24 mouse cellular contexts compared by ENCODE assay signal in genomic region chr9:98346240-98346639, GRCm38 (mm10).
"Had no signal": no experiment of that assay in that cellular context is flagged by ENCODE, and none has a peak within 500 bp of the region (broad histone marks: within the 10 kb centered on the region; RNA-seq: fewer than 3 reads in every experiment).

No protein-coding gene starts in this region.

- H3K4me3 ChIP-seq: heart, adult 2 months; heart, embryonic 10.5 days; heart, embryonic 12.5 days; hindbrain, embryonic 13.5 days; hindbrain, embryonic 15.5 days; kidney, embryonic 15.5 days; limb, embryonic 13.5 days; limb, embryonic 15.5 days; liver, embryonic 12.5 days had no signal

- DNase-seq: gastrocnemius, postnatal 14 days; gastrocnemius, postnatal 36 days; heart, adult 11 months; heart, adult 2 months; heart, postnatal 10 days; kidney, adult 11 months; kidney, adult 2 months; kidney, adult 9 months; kidney, postnatal 14 days; kidney, postnatal 36 days; layer of hippocampus, adult 9-11 months; layer of hippocampus, postnatal 36 days; left cerebral cortex, postnatal 4 days had no signal

- H3K4me2 ChIP-seq: heart, embryonic 12.5 days; hindbrain, embryonic 13.5 days; hindbrain, embryonic 15.5 days; kidney, embryonic 15.5 days; limb, embryonic 13.5 days; limb, embryonic 15.5 days; liver, embryonic 12.5 days had no signal

- H3K9ac ChIP-seq: heart, embryonic 12.5 days; hindbrain, embryonic 13.5 days; hindbrain, embryonic 15.5 days; kidney, embryonic 15.5 days; limb, embryonic 13.5 days; limb, embryonic 15.5 days; liver, embryonic 12.5 days had no signal

- ATAC-seq: hindbrain, postnatal 0 days; intestine, embryonic 16.5 days; liver, embryonic 12.5 days had no signal

- H3K27me3 ChIP-seq: heart, embryonic 12.5 days; hindbrain, embryonic 13.5 days; hindbrain, embryonic 15.5 days; kidney, embryonic 15.5 days; limb, embryonic 13.5 days; limb, embryonic 15.5 days; liver, embryonic 12.5 days had no signal

- H3K4me1 ChIP-seq: heart, embryonic 12.5 days; liver, embryonic 12.5 days had no signal

- H3K36me3 ChIP-seq: heart, embryonic 10.5 days; hindbrain, embryonic 13.5 days; hindbrain, embryonic 15.5 days; kidney, embryonic 15.5 days; limb, embryonic 13.5 days; limb, embryonic 15.5 days had no signal

- H3K9me3 ChIP-seq: heart, embryonic 10.5 days; heart, embryonic 12.5 days; hindbrain, embryonic 13.5 days; hindbrain, embryonic 15.5 days; kidney, embryonic 15.5 days; limb, embryonic 13.5 days; limb, embryonic 15.5 days; liver, embryonic 12.5 days had no signal

- H3K27ac ChIP-seq: heart, adult 2 months; heart, embryonic 10.5 days; hindbrain, embryonic 13.5 days; hindbrain, embryonic 15.5 days; hindbrain, postnatal 0 days; kidney, embryonic 15.5 days; kidney, postnatal 0 days; limb, embryonic 13.5 days; limb, embryonic 15.5 days; liver, embryonic 12.5 days had no signal
